Mouse (Mus musculus) bone marrow, adult 2 months (tissue): ENCODE measurements around the gene Zfp385a.

Experiments
- CTCF ChIP-seq: fragments of 200-500 bp; IDR thresholded peaks from 2 replicates; pipeline ENCODE4 v1.5.1; 2011; ENCODE audit warnings: low read length, control low read depth; ENCODE audit not compliant: control insufficient read depth, insufficient read depth
- POLR2A ChIP-seq: fragments of 200-500 bp; IDR thresholded peaks from 2 replicates; pipeline ENCODE4 v1.6.1; 2011; ENCODE audit warnings: low read depth, mild to moderate bottlenecking, control low read depth, low read length, borderline replicate concordance; ENCODE audit not compliant: control insufficient read depth

DNA sequence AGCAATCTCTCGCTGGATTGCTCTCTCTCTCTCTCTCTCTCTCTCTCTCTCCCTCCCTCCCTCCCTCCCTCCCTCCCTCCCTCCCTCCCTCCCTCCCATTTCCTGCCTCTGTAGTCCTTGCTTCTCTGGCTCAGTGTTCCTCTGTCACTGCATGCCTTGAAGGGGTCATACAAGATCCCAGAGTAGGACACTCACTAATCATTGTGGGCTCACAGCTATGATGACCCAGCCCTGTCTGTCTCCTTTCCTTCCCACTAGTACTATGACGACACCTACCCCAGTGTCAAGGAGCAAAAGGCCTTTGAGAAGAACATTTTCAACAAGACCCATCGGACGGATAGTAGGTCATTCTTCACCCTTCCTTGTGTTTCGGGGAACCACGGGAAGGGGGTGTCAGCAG, 49.5 kb downstream of the Zfp385a start:
- TF ChIP-seq CTCF (no peak), POLR2A (no peak)
